Mouse (Mus musculus): ENCODE results near the gene I830077J02Rik.

DNA sequence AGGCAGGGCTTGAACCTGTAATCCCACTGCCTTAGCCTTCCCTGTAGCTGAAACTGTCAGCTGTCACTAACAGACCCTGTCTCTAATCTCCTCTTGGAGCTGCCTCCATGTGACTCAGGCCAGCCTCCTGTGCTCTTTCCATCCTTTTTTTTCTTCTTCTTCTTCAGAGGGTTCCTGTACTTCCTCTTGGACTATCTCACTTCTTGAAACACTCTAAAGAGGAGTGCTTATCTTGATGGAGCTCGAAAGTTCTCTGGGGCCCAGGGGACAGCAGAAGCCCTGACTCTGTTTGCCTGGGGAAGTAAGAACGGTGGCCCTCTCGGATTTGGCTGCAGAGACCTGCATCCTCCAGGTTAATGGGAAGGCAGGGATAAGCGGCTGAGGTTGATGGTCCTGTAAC, 28.3 kb downstream of the I830077J02Rik start:
- TF ChIP-seq CTCF (IDR thresholded peaks at IDR 0.05; ENCODE audit: low read depth) (no peak), EP300 (IDR thresholded peaks at IDR 0.05; ENCODE audit: low read depth) (no peak)
